Mouse (Mus musculus): ENCODE results near the gene Ifi27l2b. TPM values are rescaled to one million over a fixed set of nuclear protein-coding genes. Genes with fewer than 3 reads are reported as not detected.
"Not testable (repeated sequence)": the region's sequence is repeated elsewhere in the genome, so short reads cannot be mapped to it uniquely, and the experiment has no call there.

Gene Ifi27l2b
- not detected for total RNA-seq (2022)

DNA sequence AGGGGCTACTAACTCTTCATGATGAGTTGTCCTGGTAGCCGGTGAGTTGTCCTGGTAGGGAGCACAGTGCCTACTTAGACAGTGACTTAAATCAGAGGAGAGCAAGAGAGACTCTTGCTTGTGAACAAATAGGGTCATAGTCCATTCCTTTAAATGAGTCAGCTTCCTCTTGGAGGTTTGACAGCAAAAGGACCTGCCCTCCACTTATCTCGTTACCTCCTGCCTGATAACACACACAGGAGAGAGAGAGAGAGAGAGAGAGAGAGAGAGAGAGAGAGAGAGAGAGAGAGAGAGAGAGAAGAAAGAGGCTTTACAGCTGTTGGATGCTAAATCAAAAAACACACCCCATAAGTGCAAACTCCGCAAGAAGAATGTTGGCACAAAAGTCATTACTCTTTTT is at the start of gene Ifi27l2b:
Gene Ifi27l2b (minus strand): TSS at position 84 of the 400 bp plus-strand sequence.
- no peak for DNase-seq (ENCODE audit: low spot score)

DNA sequence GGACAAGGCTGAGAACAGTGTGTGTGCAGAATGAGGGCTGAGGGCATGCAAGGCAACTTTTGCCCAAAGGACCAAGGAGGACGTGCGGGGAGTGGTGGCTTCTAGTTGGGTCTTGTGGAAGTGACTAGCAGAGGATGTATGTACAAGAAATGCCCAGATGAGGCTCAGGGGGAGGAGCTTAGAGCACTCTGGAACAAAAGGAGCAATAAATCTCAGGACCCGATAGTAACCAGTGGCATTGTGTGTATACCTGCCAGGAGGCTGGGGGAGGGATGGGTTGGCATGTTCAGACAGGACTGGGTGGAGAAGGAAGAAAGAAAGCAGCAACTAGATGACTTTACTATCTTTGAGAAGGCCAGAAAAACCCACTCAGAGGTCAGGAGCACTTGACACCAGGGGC is 47.4 kb upstream of the Ifi27l2b start:
- DNase-seq (ENCODE audit: low spot score): no peak

DNA sequence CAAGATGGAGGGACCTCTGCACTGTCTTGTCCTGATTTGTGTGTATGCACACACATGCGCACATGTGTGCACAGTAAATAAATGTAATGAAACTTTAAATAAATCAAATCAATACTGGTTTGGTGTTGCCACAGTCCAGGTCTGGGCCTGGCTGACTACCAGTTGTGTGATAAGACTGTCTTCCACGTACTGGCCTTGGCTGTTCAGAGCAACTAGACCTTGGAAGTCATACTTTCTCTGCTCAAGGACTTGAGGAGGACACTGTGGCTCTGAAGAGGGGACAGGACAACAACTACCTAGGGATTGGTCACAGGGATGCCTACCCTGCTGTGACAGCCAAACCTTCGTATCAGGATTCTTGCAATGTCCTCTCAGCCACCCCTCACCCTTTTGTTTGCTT is 46.3 kb upstream of the Ifi27l2b start:
- no peak for DNase-seq (ENCODE audit: low spot score)

DNA sequence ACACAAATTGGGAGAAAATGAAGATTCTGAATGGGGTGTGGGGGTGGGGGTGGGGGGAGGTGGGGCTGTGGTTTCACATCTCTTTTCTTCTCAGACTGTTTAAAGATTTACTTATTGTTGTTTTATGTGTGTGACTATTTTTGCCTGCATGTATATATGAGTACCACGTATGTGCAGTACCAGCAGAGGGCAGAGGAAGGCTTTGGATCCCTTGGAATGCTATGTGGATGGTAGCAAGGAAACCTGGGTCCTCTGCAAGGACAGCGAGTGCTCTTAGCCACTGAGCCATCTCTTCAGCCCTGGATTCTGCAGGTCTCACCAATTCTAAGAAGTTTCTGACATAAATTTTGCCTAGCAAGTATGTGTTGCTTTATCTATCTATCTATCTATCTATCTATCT is 42.2 kb upstream of the Ifi27l2b start:
- no peak for DNase-seq (ENCODE audit: low spot score)

DNA sequence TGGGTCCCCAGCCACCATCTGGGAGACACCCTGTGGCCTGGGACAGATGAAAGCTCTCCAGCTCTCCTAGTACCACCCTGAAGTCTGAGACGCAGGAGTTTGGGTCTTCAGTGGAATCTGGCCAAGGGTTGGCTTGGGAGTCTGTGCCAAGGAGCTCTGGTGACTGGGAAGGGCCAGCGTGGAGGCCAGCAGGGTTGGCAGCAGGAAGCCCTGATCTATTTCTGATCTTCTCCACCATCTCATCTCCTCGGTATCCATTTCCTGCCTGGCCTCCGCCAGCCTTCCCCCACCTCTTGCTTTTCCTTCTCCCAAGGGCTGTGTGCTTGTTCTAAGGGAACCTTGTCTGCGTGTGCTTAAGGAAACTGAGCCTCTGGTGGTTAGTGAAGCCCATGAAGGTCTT is 41.7 kb upstream of the Ifi27l2b start:
- no peak for DNase-seq (ENCODE audit: low spot score)

DNA sequence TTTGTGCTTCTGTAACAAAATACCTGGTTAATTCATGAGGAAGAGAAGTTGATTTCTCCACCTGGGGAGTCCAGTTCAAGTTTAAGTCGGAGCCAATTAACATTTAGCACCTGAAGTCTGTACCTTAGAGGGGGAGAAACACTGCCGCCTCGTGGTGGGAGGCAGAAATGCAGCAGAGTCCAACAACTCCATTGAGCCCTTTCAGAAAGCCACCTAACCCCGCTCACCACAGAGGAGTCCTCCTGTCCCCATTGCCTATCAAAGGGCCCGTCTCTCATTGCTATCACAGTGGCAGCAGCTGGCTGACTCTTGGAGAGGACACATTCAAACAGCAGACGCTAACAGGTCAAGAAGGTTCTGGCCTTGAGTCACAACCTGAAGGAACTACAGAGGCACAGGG is 37.5 kb upstream of the Ifi27l2b start:
- DNase-seq (ENCODE audit: low spot score): no peak

DNA sequence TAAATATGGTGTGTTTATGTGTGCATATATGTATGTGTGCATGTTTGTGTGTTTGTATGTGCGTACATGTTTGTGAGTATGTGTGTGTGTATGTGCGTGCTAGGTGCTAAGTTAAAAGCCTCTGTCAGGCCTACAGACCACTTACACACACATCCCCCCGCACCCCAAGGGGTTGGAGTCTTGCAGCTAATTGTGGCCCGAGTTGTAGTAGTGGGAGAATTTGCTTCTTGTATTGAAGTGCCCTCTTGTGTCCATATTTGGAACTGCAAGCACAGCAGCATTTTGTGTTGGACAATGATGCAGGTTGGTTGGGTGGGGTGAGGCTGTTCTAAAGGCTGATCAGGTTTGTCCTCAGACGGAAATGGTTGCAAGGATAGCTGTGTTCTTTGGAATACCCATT is 35.7 kb upstream of the Ifi27l2b start:
- DNase-seq (ENCODE audit: low spot score): peak; percentile 82

DNA sequence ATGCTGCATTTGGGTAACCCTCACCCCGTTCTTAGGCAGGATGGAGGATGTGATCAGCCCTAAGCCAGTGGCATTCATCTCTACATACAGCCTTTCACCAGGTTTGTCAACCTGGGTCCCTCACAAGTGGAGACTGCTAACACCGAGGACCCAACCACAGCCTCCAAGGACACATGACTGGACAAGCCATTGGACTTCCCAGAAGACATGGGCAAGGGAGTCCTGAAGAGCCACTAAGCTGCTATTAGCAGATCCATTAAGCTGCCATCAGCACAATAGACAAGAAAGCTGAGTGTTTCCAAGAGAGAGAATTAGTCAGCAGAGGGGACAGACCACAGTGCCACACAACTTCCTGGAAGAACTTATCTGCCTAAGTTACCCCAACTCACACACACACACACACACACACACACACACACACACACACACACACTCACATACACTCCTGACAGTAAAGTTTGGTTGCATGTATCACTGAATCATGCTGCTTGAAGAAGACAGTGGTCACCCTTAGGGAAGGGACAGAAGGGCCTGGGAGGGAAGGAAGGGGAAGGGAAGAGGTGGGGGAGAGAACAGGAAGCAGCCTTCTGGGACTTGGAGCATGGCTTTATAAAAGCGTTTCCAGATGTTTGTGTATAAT is 34.2 kb upstream of the Ifi27l2b start:
- DNase-seq (ENCODE audit: low spot score): peak; percentile 35

DNA sequence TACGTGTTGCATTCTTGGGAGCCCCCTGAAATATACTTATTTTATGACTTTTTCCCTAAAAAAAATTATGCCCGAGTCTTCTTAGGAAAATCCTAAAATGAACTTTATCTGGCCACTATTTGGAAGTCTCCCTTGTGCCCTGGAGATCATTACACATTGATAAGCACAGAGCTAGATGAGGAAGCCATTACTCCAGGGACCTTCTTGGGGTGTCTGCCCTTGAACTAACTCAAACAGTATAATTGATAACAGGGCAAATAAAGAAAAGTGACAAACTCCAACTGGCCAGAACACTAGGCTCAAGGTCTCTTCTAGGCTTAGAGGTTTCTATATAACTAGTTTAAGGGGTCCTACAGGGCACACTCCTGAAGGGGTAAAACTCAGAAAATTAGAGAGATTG is 30.7 kb upstream of the Ifi27l2b start:
- no peak for DNase-seq (ENCODE audit: low spot score)

DNA sequence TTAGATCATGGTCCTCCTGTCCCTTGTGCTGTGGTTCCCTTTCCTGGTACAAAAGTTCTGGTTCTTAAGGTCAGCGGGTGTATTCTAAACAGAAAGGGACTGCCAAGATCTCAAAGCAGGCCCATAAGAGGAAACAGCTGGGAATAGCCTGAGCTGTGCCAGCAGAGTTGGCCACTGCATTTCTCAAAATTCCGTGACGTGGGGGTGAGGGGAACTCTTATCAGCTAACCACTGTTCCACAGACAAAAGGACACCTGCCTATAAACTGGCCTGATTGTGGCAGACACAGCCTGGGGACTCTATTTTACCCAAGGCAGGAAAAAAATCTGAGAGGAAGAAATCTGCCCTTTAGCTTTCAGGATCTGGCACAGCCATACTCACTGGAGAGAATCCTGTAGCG is 30.3 kb upstream of the Ifi27l2b start:
- DNase-seq (ENCODE audit: low spot score): peak; percentile 75

DNA sequence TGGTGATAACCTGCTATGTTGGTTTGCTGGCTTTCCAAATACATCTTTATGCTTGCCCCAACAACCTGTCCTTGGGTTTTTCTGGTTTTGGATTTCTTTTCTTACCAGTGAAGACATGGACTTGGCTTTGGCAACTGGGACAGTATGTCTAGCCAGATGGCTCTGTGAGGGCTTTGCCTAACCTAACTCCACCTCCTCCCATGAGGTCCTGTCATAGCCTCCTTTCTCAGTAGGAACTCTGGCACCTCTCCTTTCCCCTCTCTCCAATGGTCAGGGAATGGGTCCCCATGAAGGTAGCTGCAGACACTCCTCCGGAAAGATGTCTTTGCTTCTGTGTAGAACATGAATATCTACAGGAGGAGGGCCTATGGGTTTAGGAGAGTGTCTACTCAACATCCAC is 29.7 kb upstream of the Ifi27l2b start:
- DNase-seq (ENCODE audit: low spot score): peak; percentile 44

DNA sequence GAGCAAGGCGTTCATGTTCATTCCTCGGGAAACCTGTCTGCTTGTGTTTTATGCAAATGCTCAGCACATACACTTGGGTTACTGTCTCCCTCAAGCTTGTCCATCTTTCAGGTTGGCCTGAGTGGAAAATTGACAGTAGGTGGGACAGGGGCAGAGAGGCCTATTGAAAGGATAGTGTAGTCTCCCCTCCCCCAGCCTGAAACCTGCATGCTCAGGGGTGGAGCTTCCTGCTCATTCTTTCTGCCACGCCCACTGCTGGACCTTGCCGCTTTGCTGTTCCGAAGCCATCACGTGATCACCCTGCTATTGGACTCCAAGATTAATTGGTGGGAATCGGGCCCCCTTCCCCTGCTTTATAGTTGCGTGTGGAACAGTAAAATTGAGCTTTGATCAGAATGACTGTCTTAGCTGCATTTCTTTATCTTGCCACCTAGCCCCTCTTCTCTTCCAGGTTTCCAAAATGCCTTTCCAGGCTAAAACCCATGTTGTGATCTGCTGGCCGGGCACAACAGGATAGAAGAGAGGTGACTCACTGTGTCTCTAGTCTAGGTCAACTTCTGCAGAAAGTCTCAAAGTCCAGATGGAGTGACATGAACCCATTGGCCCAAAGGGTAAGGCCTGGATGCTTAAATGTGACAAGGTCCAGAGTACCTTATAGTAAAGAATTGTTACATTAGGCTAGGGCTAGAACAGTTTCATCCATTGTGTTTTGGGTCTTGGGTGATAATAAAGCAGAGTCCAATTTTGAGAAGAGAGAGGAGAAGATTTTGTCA is 27.4 kb upstream of the Ifi27l2b start:
- DNase-seq (ENCODE audit: low spot score): not testable (repeated sequence)

DNA sequence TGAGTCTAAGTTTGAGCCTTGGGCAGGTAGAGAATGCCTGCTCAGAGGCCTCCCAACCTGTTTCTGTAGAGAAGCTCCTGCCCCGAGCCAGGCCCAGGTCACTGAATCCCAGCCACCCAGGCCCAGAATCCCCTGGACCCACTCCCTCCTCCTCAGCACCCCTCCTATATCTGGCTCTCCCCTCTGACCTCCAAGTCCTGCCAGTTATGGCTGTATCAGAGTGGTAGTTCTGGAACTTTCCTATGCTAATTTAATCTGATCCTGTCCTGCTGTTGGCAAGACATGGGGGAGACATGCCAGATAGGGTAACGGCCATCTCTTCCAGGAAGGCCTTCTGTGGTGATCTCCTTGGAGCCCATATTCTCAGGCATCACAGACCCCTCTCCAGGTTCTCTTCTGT is 25.8 kb upstream of the Ifi27l2b start:
- DNase-seq (ENCODE audit: low spot score): no peak

DNA sequence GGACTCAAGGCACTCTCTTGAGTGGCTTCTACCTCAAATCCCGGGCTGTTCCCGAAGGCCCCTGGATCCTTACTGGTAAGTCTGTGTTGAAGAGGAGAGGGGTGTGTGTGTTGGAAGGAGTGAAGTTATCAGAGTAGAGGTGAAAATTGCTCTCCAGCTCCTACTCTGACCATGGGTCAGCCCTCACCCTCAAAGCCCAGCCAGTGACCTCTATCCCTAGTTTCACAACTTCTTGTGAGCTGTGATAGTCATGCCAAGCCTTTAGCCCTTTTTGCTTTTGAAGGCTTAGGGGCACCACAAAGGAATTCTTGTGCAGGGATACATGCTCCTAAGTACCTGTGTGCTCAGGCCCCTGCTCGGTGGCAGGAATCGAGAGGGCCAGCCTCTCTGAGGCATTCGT is 24.6 kb upstream of the Ifi27l2b start:
- DNase-seq (ENCODE audit: low spot score): no peak

DNA sequence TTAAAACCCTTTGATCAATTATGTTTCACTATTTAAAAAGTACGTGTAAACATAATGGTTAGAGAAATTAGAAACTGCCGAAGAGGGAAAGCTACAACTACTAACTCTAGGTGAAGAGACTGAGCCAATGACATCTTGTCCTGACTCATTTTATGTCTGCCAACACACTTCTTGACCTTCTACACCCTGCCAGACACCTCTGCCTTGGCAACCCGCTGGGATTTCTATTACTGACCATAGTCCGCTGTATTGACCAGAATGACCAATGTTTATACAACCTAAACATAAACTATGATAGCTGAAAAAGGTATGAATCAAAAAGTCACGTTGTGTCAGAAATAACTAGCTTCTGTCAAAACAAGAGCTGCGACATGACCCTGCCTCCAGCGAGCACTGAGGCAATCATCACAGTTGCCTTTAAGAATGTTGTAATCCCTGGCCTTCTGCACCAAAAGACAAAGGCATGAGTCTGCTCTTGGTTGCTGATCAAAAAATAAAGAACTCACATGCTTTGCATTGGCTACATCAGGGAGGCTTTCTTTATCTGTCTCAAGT is 20.5 kb upstream of the Ifi27l2b start:
- no peak for DNase-seq (ENCODE audit: low spot score)

DNA sequence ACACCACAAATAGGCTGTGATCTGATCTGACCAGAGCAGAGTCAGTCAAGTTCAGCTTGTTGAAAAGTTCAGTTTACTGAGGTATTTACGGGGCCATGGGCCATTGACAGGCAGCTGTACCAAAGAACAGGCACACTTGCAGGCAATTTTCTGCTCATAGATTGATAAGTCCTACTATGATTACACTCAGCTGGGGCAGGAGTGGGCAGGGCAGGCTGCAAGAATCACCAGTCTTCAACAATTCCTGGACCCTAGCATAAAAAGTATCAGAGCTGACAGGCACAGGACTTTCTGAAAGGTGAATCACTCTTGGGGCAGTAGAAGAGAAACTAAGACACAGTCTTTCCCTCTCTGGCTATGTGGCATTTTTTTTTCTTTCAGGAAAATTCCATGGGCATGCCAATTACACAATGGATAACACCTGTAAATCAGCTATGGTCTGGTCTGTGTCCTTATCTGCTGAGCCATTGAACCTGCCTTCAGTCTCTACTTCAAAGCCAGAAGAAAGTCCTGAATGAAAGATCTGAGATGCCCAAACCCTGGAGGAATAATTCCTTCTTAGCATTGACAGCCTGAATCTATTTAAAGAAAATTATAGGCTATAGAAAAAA is 19.9 kb upstream of the Ifi27l2b start:
- no peak for DNase-seq (ENCODE audit: low spot score)

DNA sequence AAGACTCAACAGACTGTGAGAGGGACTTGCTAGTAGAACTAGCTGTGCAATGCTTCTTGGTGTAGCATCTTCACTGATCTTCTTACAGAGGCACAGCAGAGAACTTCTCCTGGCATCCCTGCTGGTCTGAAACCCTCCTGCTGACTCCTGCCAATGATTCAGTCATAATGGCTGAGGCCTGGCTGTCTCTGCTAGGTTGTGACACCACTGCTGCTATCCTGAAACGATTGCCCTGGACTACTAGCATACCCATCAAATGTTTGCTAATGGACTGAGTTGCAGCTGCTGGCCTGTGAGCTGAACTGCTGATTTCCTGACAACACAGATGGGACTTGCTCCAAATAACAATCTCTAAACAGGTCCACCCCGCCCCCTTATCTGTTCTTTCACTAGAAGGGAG is 17.5 kb upstream of the Ifi27l2b start:
- DNase-seq (ENCODE audit: low spot score): no peak

DNA sequence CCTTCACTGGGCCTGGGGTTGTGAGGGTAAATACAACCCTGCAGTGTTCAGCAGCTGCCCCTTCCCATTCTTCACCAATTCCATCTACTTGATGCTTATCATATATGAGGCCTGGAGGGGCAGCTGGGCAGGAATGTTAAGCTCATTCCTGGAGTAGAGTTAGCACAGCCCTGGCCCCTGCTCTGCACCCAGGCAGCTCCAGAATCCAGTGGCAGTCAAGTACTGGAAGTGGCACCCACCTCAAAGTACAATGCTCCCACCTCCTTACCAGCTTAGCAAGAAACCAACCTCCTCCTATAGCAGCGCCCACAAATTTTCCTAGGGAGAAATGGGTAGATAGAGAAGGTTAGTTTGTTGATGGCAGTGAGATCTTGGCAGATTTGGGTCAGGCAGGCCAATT is 296 bp downstream of the Ifi27l2b start:
- not testable (repeated sequence) for DNase-seq (ENCODE audit: low spot score)

DNA sequence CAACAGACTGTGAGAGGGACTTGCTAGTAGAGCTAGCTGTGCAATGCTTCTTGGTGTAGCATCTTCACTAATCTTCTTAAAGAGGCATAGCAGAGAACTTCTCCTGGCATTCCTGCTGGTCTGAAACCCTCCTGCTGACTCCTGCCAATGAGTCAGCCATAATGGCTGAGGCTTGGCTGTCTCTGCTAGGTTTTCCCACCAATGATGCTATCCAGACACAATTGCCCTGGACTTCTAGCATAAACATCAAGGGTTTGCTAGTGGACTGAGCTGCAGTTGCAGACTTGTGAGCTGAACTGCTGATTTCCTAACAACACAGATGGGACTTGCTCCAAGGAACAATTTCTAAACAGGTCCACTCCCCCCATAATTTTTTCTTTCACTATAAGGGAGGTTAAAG is 3.7 kb downstream of the Ifi27l2b start:
- no peak for DNase-seq (ENCODE audit: low spot score)

DNA sequence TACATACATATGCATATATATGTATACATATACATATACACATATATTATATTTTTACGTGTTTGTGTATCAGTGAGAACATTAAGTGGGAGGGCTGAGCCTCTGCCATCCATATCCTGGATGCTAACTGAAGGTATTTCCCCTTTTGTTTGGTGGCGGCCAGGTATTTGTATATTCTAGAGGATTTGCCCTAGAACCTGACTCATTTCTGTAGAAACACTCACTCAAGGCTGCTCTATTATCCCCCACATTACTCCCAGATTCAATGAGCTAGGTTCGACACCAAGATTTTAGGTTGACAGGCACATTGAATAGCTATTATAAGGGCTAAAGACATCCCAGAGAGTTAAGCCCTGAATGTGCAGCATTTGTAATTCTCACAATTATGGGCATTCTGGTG is 12.0 kb downstream of the Ifi27l2b start:
- no peak for DNase-seq (ENCODE audit: low spot score)

DNA sequence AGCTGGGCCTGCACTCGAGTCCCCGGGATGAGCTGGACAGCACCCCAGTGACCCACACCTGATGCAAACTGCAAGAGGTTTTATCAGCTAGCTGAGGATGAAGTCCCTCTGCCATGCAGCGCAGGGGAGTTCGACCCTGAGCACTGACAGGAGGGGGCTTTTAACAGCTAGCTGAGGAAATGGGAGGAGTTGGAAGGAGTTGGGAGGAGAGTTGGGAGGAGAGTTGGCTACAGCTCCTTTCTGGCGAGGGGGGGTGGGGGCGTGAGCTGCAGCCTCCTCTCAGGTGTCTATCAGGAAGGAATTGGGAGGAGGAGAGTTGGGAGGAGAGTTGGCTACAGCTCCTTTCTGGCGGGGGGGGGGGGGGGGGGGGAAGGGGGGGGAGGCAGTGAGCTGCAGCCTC is 12.8 kb downstream of the Ifi27l2b start:
- not testable (repeated sequence) for DNase-seq (ENCODE audit: low spot score)

DNA sequence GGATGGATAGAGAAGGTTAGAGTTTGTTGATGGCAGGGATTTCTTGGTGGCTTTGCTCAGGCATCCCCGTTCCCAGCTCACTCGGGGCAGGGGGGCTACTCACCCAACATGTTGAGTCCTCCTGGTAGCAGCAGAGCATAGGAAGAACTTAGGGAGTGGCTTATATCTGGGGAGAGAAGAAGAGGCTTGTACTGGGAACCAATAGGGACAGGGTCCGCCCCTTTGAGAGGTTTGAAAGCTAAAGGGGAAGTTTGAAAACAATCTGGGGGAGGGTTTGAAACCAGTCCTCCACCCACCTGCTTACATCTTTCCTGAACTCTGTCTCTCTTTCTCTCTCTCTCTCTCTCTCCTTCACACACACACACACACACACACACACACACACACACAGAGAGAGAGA is 13.5 kb downstream of the Ifi27l2b start, which contains the start of gene Ifi27l2a:
Gene Ifi27l2a (minus strand): TSS at position 157 of the 400 bp plus-strand sequence.
- peak; percentile 35 for DNase-seq (ENCODE audit: low spot score)

DNA sequence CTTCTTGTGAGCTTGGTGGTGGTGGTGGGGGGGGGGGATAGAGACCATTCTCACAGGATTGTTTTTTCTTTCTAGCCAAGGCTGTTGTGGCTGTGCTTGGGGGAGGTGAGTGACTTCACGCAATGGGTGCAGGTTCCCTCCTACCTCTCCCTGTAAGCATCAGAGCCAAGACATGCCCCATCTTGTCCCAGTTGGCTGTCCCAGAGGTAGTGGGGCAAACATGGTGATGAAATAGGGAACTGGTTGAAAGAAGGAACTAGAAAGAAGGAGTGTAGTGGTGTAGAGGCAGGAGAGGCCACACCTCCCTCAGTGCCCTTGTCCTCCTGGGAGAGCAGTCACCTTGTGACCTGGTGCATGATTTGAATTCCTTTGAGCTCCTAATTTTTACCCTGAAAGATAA is 19.4 kb downstream of the Ifi27l2b start:
- no peak for DNase-seq (ENCODE audit: low spot score)
